Mouse (Mus musculus): ENCODE data around the gene Immp2l. TPM values are rescaled to one million over a fixed set of nuclear protein-coding genes. Genes with fewer than 3 reads are reported as not detected.

The Immp2l gene
- total and polyA plus RNA-seq, 2 experiments: 35.8 to 133 TPM

DNA sequence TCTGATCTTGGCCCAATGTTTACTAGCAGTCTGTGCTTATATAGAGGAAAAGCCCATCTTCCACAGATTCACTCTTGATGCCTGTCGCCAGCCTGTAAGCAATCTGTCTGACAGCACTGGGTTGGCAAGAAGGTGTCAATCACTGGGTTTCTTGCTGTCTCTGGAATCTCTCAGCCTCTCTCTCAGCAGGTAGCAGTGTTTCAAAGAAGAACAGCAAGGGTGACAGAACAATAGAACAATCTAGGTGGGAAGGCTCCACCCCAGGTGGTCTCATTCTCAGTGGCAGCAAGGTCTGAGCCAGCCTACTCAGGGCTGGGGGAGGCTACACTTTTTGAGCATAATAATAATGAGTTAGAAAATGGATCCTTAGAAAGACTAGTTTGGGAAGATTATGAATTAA is 693.1 kb downstream of the Immp2l start:
- DNase-seq (ENCODE audit: extremely low read depth, low read depth, low spot score): no peak
- H3K27me3 ChIP-seq (ENCODE audit: control insufficient read depth, insufficient read depth, low read length): no peaks in the 10 kb centered on the region
- no peaks in the 10 kb centered on the region for H3K4me1 ChIP-seq (ENCODE audit: control insufficient read depth, insufficient read depth, low read length)
- WGBS: 94% methylated on average over 1 of the region's 1 CpGs
- no peak overlapping the region for H3K9ac ChIP-seq (ENCODE audit: low read depth, low read length)
- no peaks in the 10 kb centered on the region for H3K36me3 ChIP-seq (ENCODE audit: control insufficient read depth, insufficient read depth, low read length)
- no peak overlapping the region for H3K4me3 ChIP-seq (ENCODE audit: insufficient read depth, low read depth, low read length)
- no peak overlapping the region for H3K27ac ChIP-seq (replicated peaks; ENCODE audit: insufficient read depth, low read depth, low read length)
- no peaks in the 10 kb centered on the region for H3K79me2 ChIP-seq (ENCODE audit: control insufficient read depth, insufficient read depth, low read length)
- TF ChIP-seq CTCF (IDR thresholded peaks at IDR 0.05; ENCODE audit: low read depth, low read length): no peak
- no peak for TF ChIP-seq POLR2A (IDR thresholded peaks at IDR 0.05; ENCODE audit: extremely low read depth, insufficient read depth, low read length)

- H3K4me3 ChIP-seq (ENCODE audit: insufficient read depth, low read depth, low read length): no peak overlapping the region
- no peaks in the 10 kb centered on the region for H3K79me2 ChIP-seq (ENCODE audit: control insufficient read depth, insufficient read depth, low read length)
- H3K9ac ChIP-seq (ENCODE audit: low read depth, low read length): no peak overlapping the region
- TF ChIP-seq POLR2A (IDR thresholded peaks at IDR 0.05; ENCODE audit: extremely low read depth, insufficient read depth, low read length) (no peak), CTCF (IDR thresholded peaks at IDR 0.05; ENCODE audit: low read depth, low read length) (no peak)
- H3K4me1 ChIP-seq (ENCODE audit: control insufficient read depth, insufficient read depth, low read length): no peaks in the 10 kb centered on the region
- no peaks in the 10 kb centered on the region for H3K36me3 ChIP-seq (ENCODE audit: control insufficient read depth, insufficient read depth, low read length)
- H3K27ac ChIP-seq (replicated peaks; ENCODE audit: insufficient read depth, low read depth, low read length): no peak overlapping the region
- no peak for DNase-seq (ENCODE audit: extremely low read depth, low read depth, low spot score)
- no peaks in the 10 kb centered on the region for H3K27me3 ChIP-seq (ENCODE audit: control insufficient read depth, insufficient read depth, low read length)
- 69% methylated on average over 2 of the region's 2 CpGs for WGBS
These were observed 700.7 kb downstream of the Immp2l start for GRCm38 (mm10) chr12:41724585-41724984.

DNA sequence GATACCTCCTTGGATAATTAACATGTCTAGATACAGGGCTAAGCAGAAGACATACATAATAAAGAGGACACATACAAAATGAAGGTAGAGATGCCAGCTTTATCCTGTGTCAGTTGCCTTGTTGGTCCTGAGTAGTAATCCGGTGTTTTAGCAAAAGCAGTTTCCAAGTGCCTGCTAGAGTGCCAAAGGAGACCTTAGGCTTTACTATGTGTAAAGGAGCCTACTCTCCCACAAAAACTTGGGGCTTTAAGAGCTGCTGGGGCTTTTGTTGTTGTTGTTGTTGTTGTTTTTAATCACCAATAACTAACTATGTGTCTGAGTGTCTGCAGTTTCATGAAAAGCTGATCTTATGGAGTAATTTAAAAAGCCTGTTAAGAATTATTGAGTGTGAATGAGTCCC is 702.8 kb downstream of the Immp2l start:
- TF ChIP-seq CTCF (IDR thresholded peaks at IDR 0.05; ENCODE audit: low read depth, low read length) (no peak), POLR2A (IDR thresholded peaks at IDR 0.05; ENCODE audit: extremely low read depth, insufficient read depth, low read length) (no peak)
- no peaks in the 10 kb centered on the region for H3K4me1 ChIP-seq (ENCODE audit: control insufficient read depth, insufficient read depth, low read length)
- 97% methylated on average over 1 of the region's 1 CpGs for WGBS
- no peaks in the 10 kb centered on the region for H3K79me2 ChIP-seq (ENCODE audit: control insufficient read depth, insufficient read depth, low read length)
- no peaks in the 10 kb centered on the region for H3K36me3 ChIP-seq (ENCODE audit: control insufficient read depth, insufficient read depth, low read length)
- no peak for DNase-seq (ENCODE audit: extremely low read depth, low read depth, low spot score)
- H3K27ac ChIP-seq (replicated peaks; ENCODE audit: insufficient read depth, low read depth, low read length): no peak overlapping the region
- no peak overlapping the region for H3K4me3 ChIP-seq (ENCODE audit: insufficient read depth, low read depth, low read length)
- no peaks in the 10 kb centered on the region for H3K27me3 ChIP-seq (ENCODE audit: control insufficient read depth, insufficient read depth, low read length)
- H3K9ac ChIP-seq (ENCODE audit: low read depth, low read length): no peak overlapping the region

GRCm38 (mm10) chr12:41727221-41727620 is 703.3 kb downstream of the Immp2l start:
- no peak overlapping the region for H3K9ac ChIP-seq (ENCODE audit: low read depth, low read length)
- no peak overlapping the region for H3K27ac ChIP-seq (replicated peaks; ENCODE audit: insufficient read depth, low read depth, low read length)
- no peak for TF ChIP-seq CTCF (IDR thresholded peaks at IDR 0.05; ENCODE audit: low read depth, low read length)
- TF ChIP-seq POLR2A (IDR thresholded peaks at IDR 0.05; ENCODE audit: extremely low read depth, insufficient read depth, low read length): no peak
- no peaks in the 10 kb centered on the region for H3K4me1 ChIP-seq (ENCODE audit: control insufficient read depth, insufficient read depth, low read length)
- no peaks in the 10 kb centered on the region for H3K79me2 ChIP-seq (ENCODE audit: control insufficient read depth, insufficient read depth, low read length)
- WGBS: 83% methylated on average over 3 of the region's 3 CpGs
- no peak for DNase-seq (ENCODE audit: extremely low read depth, low read depth, low spot score)
- no peak overlapping the region for H3K4me3 ChIP-seq (ENCODE audit: insufficient read depth, low read depth, low read length)
- H3K36me3 ChIP-seq (ENCODE audit: control insufficient read depth, insufficient read depth, low read length): no peaks in the 10 kb centered on the region
- no peaks in the 10 kb centered on the region for H3K27me3 ChIP-seq (ENCODE audit: control insufficient read depth, insufficient read depth, low read length)

DNA sequence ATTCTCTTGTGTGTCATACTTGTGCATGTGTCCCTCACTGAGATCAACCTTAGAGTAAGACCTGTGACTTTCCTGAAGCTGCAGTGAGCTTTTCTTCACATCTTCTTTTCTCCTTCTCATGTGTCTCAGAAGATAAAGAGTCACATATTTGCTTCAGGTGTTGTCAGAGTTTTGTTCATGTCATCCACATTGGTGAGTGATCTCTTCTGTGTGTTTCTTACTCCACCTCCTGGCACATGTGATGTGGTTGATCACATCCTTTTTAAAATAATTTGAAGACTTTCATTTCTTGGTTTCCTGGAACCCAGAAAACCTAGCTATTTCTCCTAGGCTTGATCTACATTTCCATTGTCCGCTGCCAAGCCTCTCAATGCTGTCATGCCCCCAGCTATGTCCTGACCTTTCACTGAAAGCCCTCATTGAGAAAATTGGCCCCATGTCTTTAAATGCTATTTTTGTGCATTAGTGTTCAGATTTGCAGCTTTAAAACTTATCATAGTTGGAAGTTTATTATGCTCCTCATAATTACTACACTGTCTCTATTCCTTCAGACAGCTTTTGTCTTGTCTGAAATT is 704.0 kb downstream of the Immp2l start:
- 94% methylated on average over 1 of the region's 1 CpGs for WGBS
- H3K27me3 ChIP-seq (ENCODE audit: control insufficient read depth, insufficient read depth, low read length): no peaks in the 10 kb centered on the region
- TF ChIP-seq POLR2A (IDR thresholded peaks at IDR 0.05; ENCODE audit: extremely low read depth, insufficient read depth, low read length) (no peak), CTCF (IDR thresholded peaks at IDR 0.05; ENCODE audit: low read depth, low read length) (no peak)
- no peak overlapping the region for H3K27ac ChIP-seq (replicated peaks; ENCODE audit: insufficient read depth, low read depth, low read length)
- H3K36me3 ChIP-seq (ENCODE audit: control insufficient read depth, insufficient read depth, low read length): no peaks in the 10 kb centered on the region
- no peak overlapping the region for H3K9ac ChIP-seq (ENCODE audit: low read depth, low read length)
- no peaks in the 10 kb centered on the region for H3K4me1 ChIP-seq (ENCODE audit: control insufficient read depth, insufficient read depth, low read length)
- H3K79me2 ChIP-seq (ENCODE audit: control insufficient read depth, insufficient read depth, low read length): no peaks in the 10 kb centered on the region
- no peak for DNase-seq (ENCODE audit: extremely low read depth, low read depth, low spot score)
- H3K4me3 ChIP-seq (ENCODE audit: insufficient read depth, low read depth, low read length): no peak overlapping the region

DNA sequence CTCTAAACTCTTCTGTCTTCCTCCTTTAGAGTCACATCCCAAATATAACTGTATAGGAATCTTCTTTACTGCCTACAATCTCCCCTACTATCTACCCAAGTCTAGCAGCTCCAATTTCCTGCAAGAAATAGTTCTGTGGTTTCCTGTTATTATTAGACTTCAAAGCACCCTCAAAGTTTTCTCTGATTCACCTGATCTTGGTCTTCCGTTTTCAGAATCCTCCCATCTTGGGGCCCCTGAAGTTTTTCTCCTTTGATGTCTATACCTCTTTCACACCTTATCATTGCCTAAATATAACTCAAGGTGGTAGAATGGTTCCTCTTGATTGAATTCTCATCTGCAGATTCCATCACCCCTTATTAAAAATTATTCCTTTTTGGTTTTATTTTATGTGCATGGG is 704.6 kb downstream of the Immp2l start:
- Histone ChIP-seq H3K27me3 (ENCODE audit: control insufficient read depth, insufficient read depth, low read length) (no peaks in the 10 kb centered on the region), H3K27ac (replicated peaks; ENCODE audit: insufficient read depth, low read depth, low read length) (no peak overlapping the region), H3K79me2 (ENCODE audit: control insufficient read depth, insufficient read depth, low read length) (no peaks in the 10 kb centered on the region), H3K36me3 (ENCODE audit: control insufficient read depth, insufficient read depth, low read length) (no peaks in the 10 kb centered on the region), H3K9ac (ENCODE audit: low read depth, low read length) (no peak overlapping the region), H3K4me1 (ENCODE audit: control insufficient read depth, insufficient read depth, low read length) (no peaks in the 10 kb centered on the region), H3K4me3 (ENCODE audit: insufficient read depth, low read depth, low read length) (no peak overlapping the region)
- no peak for DNase-seq (ENCODE audit: extremely low read depth, low read depth, low spot score)
- no peak for TF ChIP-seq CTCF (IDR thresholded peaks at IDR 0.05; ENCODE audit: low read depth, low read length)
- TF ChIP-seq POLR2A (IDR thresholded peaks at IDR 0.05; ENCODE audit: extremely low read depth, insufficient read depth, low read length): no peak
- WGBS: 92% methylated on average over 1 of the region's 1 CpGs

Measured in liver, adult 2 months (tissue).